18 mouse cellular contexts compared by ENCODE assay signal in the genomic region with DNA sequence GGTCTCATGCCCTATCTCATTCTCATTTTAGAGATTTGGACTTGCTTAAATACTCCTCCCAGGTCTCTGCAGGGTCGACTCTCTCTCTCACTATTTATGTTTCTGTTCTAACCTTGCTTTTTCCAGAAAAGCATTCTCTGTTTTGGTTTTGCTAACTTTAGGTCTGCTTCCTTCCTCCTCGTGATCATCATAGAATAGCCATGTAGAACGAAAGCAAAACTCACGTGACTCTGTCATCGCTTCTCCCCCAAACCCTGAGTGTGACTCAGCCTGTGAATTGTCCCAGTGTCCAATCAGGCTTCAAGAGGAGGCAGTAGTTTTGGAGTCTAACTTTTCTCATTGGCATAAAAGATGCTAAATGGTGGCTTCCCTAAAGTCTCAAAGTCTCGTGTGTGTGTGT.
DNase-seq lines count a peak whose midpoint lies in the region; ATAC-seq lines count a peak whose summit lies in the region.
"Had no signal": no experiment of that assay in that cellular context is flagged by ENCODE, and none has a peak within 500 bp of the region (broad histone marks: within the 10 kb centered on the region; RNA-seq: fewer than 3 reads in every experiment).

No protein-coding gene starts in this region.

- WGBS in liver, embryonic 13.5 days (ENCODE audit: insufficient replicate concordance) = 60% methylated on average over 6 of the region's 6 CpGs

- no peaks in the 10 kb centered on the region for H3K9me3 ChIP-seq in liver, embryonic 13.5 days (replicated peaks)
- H3K9me3 ChIP-seq: embryonic facial prominence, embryonic 15.5 days; forebrain, embryonic 13.5 days; hindbrain, embryonic 15.5 days; limb, embryonic 12.5 days; neural tube, embryonic 13.5 days had no signal

- no peak for DNase-seq in liver, embryonic 13.5 days
- no peak for DNase-seq in liver
- DNase-seq in CD8-positive naive resting alpha-beta T cell, adult 2 months (ENCODE audit: low read depth in 2 of 2, low spot score in 2 of 2) = peak; percentile 46 to 56
- no peak for DNase-seq in embryo, embryonic 10.5 days (ENCODE audit: low spot score)
- no peak for DNase-seq in embryo, embryonic 11 days
- DNase-seq in layer of hippocampus, adult 8-10 months (ENCODE audit: low spot score in 2 of 2) = no peak
- DNase-seq: adrenal gland, postnatal 10 days; gastrocnemius, adult 2 months; heart, postnatal 10 days; midbrain, embryonic 14.5 days had no signal

- no peak for ATAC-seq in liver, embryonic 13.5 days (ENCODE audit: low read depth)
- ATAC-seq in hematopoietic stem cell, adult 5-6 weeks (replicated peaks in 1 of 2; ENCODE audit: insufficient read depth in 1 of 2, low FRiP score in 2 of 2, low TSS enrichment in 1 of 2, low read depth in 1 of 2, poor library complexity in 2 of 2, severe bottlenecking in 2 of 2) = peak; percentile 70 to 81
- peak; percentile 80 for ATAC-seq in neutrophil, adult 5-6 weeks (ENCODE audit: extremely low read depth, insufficient number of reproducible peaks, low FRiP score, poor library complexity, severe bottlenecking)
- ATAC-seq: forebrain, embryonic 13.5 days had no signal

- H3K4me3 ChIP-seq in liver, embryonic 13.5 days (replicated peaks) = no peak overlapping the region
- H3K4me3 ChIP-seq: embryonic facial prominence, embryonic 15.5 days; forebrain, embryonic 13.5 days; gastrocnemius, adult 2 months; heart, adult 2 months; hindbrain, embryonic 15.5 days; limb, embryonic 12.5 days; neural tube, embryonic 13.5 days had no signal

- peak overlapping the region; percentile 26; the same call in 1 of the 2 replicates for H3K27ac ChIP-seq in liver, embryonic 13.5 days
- H3K27ac ChIP-seq: embryonic facial prominence, embryonic 15.5 days; forebrain, embryonic 13.5 days; gastrocnemius, adult 2 months; heart, adult 2 months; hindbrain, embryonic 15.5 days; limb, embryonic 12.5 days; neural tube, embryonic 13.5 days had no signal

- H3K27me3 ChIP-seq in liver, embryonic 13.5 days = no peaks in the 10 kb centered on the region
- H3K27me3 ChIP-seq: embryonic facial prominence, embryonic 15.5 days; forebrain, embryonic 13.5 days; hindbrain, embryonic 15.5 days; limb, embryonic 12.5 days; neural tube, embryonic 13.5 days had no signal

- no peak overlapping the region for H3K9ac ChIP-seq in liver, embryonic 13.5 days
- H3K9ac ChIP-seq: embryonic facial prominence, embryonic 15.5 days; forebrain, embryonic 13.5 days; hindbrain, embryonic 15.5 days; limb, embryonic 12.5 days; neural tube, embryonic 13.5 days had no signal

- H3K4me1 ChIP-seq in liver, embryonic 13.5 days (replicated peaks) = peaks cover 53% of the 10 kb centered on the region
- H3K4me1 ChIP-seq: embryonic facial prominence, embryonic 15.5 days; forebrain, embryonic 13.5 days; hindbrain, embryonic 15.5 days; limb, embryonic 12.5 days; neural tube, embryonic 13.5 days had no signal

- no peak overlapping the region for H3K4me2 ChIP-seq in liver, embryonic 13.5 days
- H3K4me2 ChIP-seq: embryonic facial prominence, embryonic 15.5 days; forebrain, embryonic 13.5 days; hindbrain, embryonic 15.5 days; limb, embryonic 12.5 days; neural tube, embryonic 13.5 days had no signal

- H3K36me3 ChIP-seq in liver, embryonic 13.5 days = no peaks in the 10 kb centered on the region
- H3K36me3 ChIP-seq: embryonic facial prominence, embryonic 15.5 days; hindbrain, embryonic 15.5 days; limb, embryonic 12.5 days; neural tube, embryonic 13.5 days had no signal

Comparison
In these comparisons a context has a peak if more than half of its experiments do, and no peak if none do; other contexts are left out.
1. DNase-seq: peak in CD8-positive naive resting alpha-beta T cell, adult 2 months (2 of 2); none in liver, embryonic 13.5 days (single experiment), liver (single experiment), embryo, embryonic 10.5 days (single experiment), embryo, embryonic 11 days (single experiment) and layer of hippocampus, adult 8-10 months (0 of 2).